Mouse (Mus musculus): Measurements from ENCODE around the gene Spty2d1. TPM values are rescaled to one million over a fixed set of nuclear protein-coding genes. Genes with fewer than 3 reads are reported as not detected.

The Spty2d1 gene
- total RNA-seq, 1 experiment from 2014 or later = 60.5 TPM

DNA sequence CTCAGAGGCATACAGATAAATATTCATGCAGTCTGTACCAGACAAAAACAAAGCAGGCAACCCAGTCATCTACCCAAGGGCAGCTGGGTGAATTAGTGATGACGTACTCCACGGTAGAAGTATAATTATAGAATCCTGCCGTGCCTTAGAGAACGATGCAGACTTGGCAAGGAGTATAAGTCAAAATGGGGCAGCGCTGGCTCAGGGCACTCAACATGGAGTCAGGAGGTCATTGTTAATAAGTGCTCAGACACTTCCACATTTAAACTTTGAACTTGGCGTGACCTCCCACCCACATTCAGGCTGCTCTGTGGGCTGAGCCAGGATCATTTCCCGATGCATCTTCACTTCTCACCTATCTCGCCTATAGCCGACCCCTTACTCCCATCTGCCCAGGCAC lies 17.2 kb upstream of the Spty2d1 start:
- ATAC-seq (ENCODE audit: extremely low read depth, insufficient number of reproducible peaks, low FRiP score, poor library complexity, severe bottlenecking) = no peak

DNA sequence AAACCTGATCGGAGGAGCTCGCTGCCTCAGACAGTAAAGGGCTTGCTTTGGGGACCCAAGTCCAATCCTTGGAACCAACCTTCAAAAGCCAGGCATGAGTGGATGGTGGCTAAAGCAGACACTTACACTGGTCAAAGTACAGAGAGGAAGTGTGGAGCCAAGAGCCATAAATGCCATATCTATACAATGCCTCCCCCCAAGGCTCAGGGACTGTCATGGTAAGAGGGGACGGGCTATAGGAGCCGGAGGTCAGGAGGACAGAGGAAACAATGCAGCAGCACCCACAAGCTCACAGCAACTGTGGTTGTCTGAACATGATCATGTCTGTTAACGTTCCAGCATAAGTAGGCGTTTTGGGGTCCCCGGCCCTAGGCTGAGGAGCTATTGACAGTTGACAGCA lies 16.2 kb upstream of the Spty2d1 start:
- no peak for ATAC-seq (ENCODE audit: extremely low read depth, insufficient number of reproducible peaks, low FRiP score, poor library complexity, severe bottlenecking)

GRCm38 (mm10) chr7:47023530-47023929 lies 15.3 kb upstream of the Spty2d1 start:
- peak; percentile 73 for ATAC-seq (ENCODE audit: extremely low read depth, insufficient number of reproducible peaks, low FRiP score, poor library complexity, severe bottlenecking)

DNA sequence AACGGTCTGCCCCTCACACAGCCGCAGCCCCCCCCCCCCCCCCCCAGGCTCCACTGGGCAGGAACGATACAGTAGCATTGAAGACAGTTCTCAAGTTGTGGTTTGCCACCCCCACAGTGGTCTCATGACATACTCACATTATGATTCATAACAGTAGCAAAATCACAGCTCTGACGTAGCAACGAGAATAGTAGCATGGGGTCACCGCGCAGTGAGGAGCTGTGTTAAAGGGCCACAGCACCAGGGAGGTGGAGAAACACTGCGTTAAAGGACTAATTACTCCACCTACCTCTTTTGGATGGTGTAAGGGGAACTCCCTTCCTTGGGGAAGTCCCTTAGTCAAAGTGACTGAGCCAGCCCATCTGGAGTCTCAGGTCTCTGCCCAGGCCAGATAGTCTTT lies 14.3 kb upstream of the Spty2d1 start:
- ATAC-seq (ENCODE audit: extremely low read depth, insufficient number of reproducible peaks, low FRiP score, poor library complexity, severe bottlenecking) = peak; percentile 90

DNA sequence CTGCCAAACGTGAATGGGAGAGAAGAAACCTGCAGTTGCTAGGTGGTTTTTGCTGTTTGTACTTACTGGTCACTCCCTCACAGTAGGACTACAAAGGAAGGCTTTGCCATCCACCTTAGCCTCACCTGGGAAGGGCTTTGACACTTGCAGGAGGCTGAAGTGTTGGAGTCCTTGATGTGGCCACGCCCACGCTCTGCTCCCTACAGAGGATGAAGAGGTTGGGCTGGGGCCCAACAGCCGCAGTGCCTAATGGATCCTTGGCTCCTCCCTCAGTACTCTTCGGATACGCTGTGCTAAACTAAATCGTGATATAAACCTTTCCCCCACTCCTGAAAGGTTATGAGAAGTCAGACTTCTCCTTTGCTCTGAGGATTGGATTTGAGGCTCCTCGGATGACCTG lies 12.7 kb upstream of the Spty2d1 start:
- no peak for ATAC-seq (ENCODE audit: extremely low read depth, insufficient number of reproducible peaks, low FRiP score, poor library complexity, severe bottlenecking)

DNA sequence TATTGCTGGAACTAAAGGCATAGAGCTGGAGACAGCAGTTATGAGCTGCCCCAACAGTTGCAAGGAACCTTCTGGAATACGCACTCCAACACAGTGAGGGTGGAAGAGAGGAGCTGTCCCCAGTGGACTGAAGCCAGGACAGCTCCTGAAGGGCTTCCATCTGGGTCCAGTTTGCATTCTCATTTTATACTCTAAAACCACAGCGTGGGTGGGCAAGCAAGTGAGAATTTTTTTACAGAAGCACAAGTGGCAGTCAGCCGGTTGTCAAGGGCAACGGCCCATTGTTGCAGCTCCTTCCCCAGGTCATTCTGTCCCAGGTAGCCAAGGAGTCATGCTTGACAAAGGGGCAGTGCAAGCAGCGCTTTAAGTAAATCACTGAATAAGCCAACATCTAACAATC lies 11.4 kb upstream of the Spty2d1 start:
- ATAC-seq (ENCODE audit: extremely low read depth, insufficient number of reproducible peaks, low FRiP score, poor library complexity, severe bottlenecking) = no peak

- ATAC-seq (ENCODE audit: extremely low read depth, insufficient number of reproducible peaks, low FRiP score, poor library complexity, severe bottlenecking) = no peak
These were observed 8.9 kb upstream of the Spty2d1 start for GRCm38 (mm10) chr7:47017146-47017545.

- no peak for ATAC-seq (ENCODE audit: extremely low read depth, insufficient number of reproducible peaks, low FRiP score, poor library complexity, severe bottlenecking)
These were observed 8.4 kb upstream of the Spty2d1 start for GRCm38 (mm10) chr7:47016602-47017001.

- peak; percentile 87 for ATAC-seq (ENCODE audit: extremely low read depth, insufficient number of reproducible peaks, low FRiP score, poor library complexity, severe bottlenecking)
These were observed 7.3 kb upstream of the Spty2d1 start for GRCm38 (mm10) chr7:47015390-47016065.

GRCm38 (mm10) chr7:47014564-47015389 lies 6.6 kb upstream of the Spty2d1 start:
- peak; percentile 56; the same call in 1 of the 2 replicates for ATAC-seq (ENCODE audit: extremely low read depth, insufficient number of reproducible peaks, low FRiP score, poor library complexity, severe bottlenecking)

GRCm38 (mm10) chr7:47013131-47013767 lies 5.0 kb upstream of the Spty2d1 start:
- peak; percentile 10; the same call in 1 of the 2 replicates for ATAC-seq (ENCODE audit: extremely low read depth, insufficient number of reproducible peaks, low FRiP score, poor library complexity, severe bottlenecking)

DNA sequence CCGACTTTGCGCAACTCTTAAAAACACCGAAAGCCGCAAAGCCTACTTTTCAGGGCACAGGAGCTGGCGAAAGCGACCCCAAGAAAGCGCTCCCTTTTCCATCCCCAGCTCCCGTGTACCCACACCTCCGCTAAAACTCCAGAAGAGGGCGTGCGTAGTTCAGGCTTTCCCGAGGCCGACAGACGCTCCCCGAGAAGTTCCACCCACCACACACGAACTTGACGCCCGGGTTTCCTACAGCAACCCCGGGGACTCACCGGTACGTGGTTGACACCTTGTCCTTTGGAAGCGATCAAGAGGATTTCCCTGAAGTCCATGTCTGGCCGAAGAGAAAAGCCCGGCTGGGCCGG lies 418 bp downstream of the Spty2d1 start:
- ATAC-seq (ENCODE audit: extremely low read depth, insufficient number of reproducible peaks, low FRiP score, poor library complexity, severe bottlenecking) = peak; percentile 30; the same call in 1 of the 2 replicates

- no peak for ATAC-seq (ENCODE audit: extremely low read depth, insufficient number of reproducible peaks, low FRiP score, poor library complexity, severe bottlenecking)
These were observed 966 bp downstream of the Spty2d1 start for GRCm38 (mm10) chr7:47007109-47007780.

DNA sequence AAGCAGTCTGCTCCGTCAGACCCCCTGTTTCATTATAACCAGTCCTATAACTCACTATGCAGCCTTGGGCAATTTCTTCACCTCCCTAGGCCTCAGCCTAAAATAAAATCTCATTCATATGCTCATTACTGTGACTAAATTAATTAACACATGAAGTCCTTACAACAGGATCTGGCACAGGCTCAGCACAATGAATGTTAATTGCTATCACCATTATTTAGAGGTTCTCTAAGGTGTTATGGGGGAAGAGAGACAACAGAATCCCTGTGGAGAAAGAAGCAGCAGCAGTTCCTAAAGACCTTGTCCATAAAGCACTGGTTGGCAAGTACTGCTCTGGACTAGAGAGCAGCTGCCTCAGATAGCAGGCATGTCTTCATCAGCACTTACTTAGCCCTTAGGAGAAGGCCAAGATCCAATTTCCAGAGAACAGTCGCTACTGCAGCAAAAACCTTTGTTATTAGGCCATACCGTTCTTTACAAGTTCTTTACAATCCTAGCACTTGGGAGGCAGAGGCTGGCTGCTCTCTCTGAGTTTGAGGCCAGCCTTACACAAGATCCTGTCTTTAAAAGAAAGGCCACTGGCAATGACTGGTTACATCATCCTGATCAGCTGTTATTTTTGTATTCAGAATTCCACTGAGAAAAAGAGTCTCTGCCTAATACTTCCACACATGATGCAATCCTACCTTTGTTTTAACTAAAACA lies 4.6 kb downstream of the Spty2d1 start:
- ATAC-seq (ENCODE audit: extremely low read depth, insufficient number of reproducible peaks, low FRiP score, poor library complexity, severe bottlenecking) = no peak

DNA sequence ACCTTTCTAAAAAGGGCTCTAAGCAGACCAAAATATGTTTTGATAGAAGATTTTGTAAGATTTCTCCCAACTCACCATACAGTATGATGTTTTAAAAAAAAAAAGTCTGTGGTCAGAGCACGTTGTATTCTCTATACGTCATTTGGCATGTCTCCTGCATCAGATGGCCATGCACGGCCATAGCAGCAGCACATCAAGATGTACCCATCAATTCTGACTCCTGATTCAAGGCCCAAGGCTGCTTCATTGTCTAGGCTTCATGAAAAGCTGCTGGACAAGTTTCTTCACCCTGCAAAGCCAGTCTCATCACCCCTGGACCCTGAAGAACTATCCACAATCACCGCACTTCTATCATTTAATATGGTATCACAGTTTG lies 6.3 kb downstream of the Spty2d1 start:
- no peak for ATAC-seq (ENCODE audit: extremely low read depth, insufficient number of reproducible peaks, low FRiP score, poor library complexity, severe bottlenecking)

DNA sequence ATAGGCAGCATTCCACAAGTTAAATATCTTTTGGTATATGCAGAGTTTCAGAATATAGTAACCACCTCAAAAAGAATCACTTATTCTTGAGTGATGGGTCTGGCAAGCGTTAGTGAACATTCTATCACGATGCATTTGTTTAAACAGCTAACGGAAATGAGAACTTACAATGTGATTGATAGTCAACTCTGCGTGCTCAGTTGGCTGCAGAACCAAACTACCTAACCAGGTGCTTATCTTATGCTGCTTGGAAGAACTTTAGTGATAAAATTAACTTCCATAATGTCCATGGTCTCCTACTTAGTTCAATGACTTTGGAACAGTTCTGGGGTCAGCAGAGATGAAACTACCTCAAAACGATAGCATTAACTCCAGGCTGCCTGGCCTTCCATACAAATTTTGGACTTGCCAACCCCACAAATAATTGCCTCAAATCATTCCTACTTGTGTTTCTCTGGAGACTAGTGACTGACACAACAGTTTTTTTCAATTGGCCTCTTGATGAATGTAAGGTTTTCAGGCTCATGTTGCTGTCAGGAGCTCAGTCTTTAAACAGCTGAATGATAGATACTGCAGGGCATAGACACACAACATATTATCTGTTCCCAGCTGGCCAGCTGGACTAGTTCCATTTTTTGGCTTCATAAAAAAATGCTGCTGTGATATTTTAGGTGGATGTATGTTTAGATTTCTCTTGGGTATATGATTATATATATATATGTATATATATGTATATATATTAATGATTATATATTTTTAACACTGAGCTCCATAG lies 6.9 kb downstream of the Spty2d1 start:
- no peak for ATAC-seq (ENCODE audit: extremely low read depth, insufficient number of reproducible peaks, low FRiP score, poor library complexity, severe bottlenecking)

GRCm38 (mm10) chr7:47000644-47000983 lies 7.6 kb downstream of the Spty2d1 start:
- no peak for ATAC-seq (ENCODE audit: extremely low read depth, insufficient number of reproducible peaks, low FRiP score, poor library complexity, severe bottlenecking)

GRCm38 (mm10) chr7:46999983-47000643 lies 8.1 kb downstream of the Spty2d1 start:
- ATAC-seq (ENCODE audit: extremely low read depth, insufficient number of reproducible peaks, low FRiP score, poor library complexity, severe bottlenecking) = no peak

Measured in neutrophil, adult 5-6 weeks (primary cell).